Mouse (Mus musculus): ENCODE measurements around the gene Ehd1.

Gene Ehd1

DNA sequence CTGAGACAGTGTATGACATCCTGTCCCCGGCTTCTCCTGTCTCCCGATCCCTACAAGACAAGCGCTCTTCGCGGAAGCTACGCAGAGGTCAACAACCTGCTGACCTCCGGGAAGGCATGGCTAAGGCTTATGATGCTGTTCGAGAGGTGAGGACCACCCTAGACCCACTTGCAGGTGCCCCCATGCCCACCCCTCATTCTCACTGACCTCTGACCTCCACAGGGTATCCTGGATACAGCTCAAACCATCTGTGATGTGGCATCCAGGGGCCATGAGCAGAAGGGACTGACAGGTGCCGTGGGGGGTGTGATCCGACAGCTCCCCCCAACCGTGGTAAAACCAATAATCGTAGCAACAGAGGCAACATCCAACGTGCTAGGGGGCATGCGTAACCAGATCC is 15.1 kb upstream of the Ehd1 start:
- DNase-seq, result no peak

DNA sequence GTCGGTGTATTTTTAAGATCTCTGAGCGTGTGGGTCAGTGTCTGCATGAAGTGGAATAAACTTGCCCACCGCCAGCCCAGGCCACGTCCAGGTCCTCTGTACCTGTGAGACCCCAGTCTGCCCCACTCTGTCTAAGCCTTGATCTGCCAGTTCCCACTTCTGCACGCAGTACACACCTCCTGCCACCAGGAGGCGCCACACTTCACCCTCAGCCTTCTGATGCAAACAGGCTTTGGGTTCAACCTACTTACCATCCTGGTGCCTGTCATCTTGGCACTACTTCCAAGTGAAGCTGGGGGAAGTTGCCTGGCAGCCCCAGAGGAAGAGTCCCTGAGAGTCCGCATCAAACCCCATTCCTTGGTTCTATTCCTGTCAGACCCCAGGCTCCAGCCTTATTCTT is 14.3 kb upstream of the Ehd1 start:
- DNase-seq, result peak; percentile 84

DNA sequence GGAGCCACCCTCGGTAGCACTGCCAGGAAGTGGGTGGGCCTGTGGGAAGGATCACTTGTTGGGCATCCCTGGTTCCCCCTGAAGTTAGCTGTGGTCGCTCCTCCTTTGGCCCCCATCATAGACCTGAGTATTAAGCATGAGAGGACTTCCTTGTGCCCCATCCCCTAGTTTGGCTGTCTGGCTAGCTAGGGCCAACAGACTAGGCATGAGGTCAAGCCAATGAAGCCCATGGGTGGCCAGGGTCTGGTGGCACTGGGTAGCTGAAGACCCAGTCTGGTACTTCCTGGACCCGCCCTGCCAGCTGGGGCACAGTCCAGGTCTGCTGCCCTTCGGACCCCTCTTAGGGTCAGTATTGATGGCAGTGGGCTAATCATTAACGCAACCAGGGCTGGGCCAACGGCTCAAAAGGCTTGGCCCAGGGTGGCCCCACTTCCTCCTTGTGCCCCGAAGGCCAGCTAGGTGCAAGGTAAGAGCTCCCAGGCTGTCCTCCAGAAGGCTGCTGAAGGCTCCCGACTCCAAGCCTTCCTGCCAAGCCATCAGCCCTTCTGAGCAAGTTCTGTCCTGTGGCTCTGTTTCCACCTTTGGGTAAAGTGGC is 13.6 kb upstream of the Ehd1 start:
- no peak for DNase-seq

DNA sequence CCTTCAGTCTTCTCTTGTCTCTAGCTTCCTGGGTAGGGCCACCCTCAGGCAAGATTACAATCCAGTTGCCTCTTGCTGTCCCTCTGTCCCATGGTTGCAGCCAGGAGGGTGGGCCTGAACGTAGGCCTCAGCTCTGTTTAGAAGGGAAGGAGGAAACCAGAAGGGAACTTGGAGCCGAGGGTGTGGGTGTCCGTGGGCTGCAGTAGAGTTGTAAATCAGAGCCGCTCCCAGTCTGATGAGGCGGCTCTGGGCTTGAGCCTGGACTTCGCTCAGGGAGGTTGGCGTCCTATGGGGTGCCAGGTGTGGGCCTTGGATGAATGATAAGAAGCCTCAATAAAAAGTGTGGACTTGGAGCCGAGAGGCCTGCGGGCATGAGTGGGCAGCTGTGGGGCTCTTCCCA is 12.3 kb upstream of the Ehd1 start:
- DNase-seq, result no peak

DNA sequence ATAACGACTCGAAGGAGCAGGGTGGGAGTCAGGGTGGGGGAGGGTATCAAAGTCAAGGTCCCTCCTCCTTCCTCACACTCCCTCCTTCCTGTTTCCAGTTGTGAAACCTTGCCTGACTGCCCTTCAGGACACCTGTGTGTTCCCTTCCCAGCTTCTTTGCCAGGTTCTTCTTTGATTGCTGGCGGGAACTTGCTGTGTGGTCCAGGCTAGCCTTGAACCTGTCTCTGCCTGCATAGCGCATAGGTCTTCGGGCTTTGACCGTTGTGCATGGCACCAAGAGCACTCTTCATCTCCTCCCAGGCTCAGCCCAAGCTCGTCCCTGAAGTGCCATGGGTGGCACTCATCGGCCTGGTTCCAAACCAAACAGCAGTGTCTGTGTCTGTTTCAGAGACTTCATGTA is 11.6 kb upstream of the Ehd1 start:
- no peak for DNase-seq

DNA sequence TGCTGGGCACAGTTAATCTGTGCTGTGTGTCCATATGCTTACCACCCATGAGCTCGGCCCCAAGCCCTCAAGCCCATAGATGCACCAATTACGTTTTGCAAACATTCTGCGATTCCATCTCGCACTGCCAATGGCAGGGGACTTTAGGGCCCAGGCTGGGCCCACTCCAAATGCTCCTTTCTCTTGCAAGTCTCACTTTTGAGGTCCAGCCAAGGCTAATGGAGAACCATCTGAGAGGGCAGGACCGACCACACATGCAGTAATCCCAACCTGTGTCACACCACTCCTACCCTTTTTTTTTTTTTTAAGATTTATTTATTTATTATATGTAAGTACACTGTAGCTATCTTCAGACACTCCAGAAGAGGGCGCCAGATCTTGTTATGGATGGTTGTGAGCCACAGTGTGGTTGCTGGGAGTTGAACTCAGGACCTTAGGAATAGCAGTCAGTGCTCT is 10.8 kb upstream of the Ehd1 start:
- DNase-seq, result peak; percentile 40

DNA sequence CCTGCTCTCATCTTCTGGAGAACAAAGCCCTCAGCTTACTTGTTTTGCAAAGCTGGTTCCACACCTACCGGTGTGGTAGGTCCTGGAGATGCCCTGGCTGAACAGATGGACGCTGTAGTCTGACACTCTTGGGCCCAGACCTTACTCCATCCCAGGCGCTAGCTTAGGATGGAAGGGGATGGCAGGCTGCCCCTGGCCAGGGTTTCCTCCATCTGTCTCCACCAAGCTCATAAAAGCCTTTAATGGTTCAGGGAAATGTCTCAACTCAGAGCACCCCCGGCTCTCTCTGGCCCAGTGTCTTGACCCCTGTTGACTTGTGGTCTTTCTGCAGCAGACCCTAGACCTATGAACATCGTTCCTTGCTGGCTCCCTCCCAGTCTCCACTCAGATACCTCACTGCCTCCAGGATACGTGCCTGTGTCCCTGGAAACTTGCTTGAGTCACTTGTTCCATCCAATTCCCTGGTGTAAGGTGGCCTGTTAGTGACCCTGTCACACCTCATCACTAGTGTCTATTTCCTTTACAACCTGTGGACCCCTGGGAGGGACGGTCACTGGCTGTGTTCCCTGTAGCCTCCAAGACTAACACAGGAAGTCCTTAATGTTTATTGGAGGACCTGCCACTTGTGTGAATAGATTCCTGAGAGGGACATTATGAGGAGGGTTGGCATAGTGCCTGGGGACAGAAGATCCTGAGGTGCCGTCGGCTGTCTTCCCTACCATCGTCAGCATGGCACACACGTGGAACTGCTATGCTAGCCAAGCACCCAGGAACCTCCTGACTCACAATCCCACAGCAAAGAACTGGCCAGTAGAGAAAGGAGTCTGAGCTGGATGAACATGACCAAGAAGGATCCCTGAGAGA is 9.0 kb upstream of the Ehd1 start:
- DNase-seq, result peak; percentile 70

DNA sequence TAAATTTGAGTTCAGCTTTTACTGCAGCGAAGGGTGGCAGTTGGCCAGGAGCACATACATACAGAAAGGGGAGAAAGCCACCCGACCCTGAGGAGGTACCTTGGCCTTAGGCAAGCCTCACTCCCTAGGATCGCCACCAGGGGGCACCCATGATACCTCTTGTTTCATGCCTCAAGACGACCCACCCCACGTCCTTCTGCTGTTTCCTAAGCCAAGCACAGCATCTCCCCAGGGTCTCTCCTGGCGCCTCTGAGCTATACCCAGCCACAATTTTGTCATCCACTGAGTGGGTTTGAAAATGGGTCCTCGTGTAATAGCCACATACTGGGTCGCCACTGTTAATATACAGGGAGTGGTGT is 8.4 kb upstream of the Ehd1 start:
- DNase-seq, result peak; percentile 96

DNA sequence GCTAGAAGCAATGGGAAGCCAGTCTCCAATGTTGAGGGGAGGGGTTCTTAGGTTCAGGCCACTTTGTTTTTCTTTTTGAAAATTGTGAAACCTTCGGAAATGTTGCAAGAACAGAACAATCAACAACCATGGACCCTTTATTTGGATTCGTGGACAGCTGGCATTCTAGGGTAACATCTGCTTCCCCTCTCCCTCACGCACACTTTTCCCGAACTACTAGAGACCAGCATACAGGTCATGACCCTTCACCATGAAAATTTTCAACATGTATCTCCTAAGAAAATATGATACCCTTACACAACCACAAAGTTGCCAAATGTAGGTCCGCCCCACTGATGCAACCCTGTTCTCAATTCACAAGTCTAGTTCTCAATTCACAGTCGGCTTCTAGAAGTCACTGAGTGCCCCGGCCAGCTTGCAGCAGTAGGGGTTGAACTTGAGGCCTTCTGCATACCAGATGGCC is 7.8 kb upstream of the Ehd1 start:
- peak; percentile 84 for DNase-seq

DNA sequence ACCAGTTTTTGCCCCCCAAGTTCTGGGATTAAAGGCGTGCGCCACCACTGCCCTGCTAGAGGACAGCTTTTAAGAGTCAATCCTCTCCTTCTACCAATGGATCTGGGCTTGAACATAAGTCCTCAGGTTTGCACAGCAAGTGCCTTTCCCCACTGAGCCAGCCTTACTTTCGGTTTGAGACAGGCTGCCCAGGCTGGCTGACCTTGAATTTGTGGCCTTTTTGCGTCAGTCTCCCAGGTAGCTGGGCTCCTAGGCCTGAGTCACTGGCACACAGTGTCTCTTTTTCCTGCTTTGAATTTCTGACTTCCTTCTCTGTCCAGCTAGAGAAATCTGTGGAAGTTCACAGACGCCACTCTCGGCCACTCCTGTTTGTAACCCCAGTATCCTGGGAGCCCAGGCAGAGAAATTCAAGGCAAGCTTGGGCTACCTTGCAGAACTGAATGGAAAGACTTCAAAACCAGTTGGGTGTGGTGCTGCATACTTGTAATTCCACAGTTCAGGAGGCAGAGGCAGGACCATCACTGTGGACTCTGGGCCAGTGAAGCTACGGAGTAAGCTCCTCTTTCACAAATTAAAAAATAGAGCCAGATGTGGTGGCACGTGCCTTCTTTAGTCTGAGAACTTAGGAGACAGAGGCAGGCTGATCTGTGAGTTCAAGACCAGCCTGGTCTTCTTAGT is 6.6 kb upstream of the Ehd1 start:
- no peak for DNase-seq

DNA sequence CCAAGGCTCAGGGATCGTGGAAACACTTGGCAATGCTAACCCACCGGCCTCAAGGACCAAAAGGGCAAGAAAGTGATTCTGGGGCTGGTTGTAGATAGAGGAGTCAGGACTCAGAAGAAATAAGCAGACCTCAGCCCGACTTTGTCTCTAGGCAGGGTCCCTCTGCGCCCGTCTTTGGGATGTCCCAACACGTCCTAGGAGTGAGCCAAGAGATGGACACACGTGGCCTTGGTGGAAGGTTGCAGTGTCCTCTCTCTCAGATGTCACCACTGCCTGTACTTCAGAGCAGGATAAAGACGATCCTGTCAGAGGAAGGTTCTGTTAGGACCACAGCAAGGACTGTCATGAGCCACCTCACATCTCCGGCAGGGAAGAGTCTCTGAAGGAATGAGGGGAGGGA is 5.9 kb upstream of the Ehd1 start:
- DNase-seq, result no peak

DNA sequence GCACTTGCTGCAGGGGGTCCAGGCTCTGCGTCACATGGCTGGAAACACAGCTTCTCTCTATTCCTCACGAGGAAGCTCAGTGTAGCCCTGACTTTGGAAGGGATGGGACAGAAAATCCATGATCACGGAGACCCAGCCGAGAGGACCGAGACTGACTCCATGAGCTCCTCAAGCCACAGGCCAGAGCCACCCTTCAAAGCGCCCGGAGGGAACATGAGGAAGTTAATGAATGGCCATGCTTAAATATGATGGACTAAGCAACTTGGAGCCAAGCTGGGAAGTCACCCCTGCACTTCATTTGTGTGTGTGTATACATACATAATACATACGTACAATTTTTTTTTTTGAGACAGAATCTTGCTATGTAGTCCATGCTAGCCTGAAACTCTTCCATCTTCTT is 5.3 kb upstream of the Ehd1 start:
- no peak for DNase-seq

DNA sequence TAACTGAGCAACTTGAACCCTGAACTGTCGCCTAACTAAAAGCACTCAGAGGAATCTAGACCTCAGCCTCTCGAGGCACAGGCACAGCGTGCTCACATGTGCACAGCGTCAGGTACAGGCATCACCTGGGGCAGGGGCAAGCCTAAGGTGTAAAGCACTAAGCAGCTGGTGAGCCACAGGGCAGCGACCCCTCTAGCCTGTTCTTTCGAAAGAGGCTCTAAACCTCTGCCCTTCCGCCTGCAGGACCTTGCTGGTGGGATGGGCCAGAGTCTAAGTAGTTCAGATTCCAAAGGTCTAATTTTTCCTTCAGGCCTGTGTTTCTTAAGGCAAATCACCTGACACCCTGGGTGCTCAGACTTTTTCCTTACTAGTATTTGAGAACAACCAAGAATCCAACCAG is 4.5 kb upstream of the Ehd1 start:
- no peak for DNase-seq

DNA sequence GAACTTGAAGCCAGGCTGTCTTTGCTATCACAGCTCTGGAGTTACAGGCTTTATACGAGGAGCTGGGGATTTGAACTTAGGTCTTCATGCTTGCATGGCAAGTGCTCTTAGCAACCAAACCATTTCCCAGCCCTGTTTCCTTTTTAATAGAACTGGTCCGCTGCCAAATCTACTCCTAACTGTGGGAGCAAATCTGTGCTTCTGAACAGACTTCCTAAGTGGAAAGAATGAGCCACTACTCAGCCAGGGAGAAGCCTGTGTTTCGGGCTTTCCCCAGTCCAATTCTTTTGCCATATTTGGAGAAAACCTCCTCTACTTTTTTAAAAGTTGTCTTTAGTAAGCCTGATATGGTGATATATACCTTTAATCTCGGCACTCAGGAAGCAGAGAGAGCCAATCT is 3.8 kb upstream of the Ehd1 start:
- peak; percentile 41 for DNase-seq

DNA sequence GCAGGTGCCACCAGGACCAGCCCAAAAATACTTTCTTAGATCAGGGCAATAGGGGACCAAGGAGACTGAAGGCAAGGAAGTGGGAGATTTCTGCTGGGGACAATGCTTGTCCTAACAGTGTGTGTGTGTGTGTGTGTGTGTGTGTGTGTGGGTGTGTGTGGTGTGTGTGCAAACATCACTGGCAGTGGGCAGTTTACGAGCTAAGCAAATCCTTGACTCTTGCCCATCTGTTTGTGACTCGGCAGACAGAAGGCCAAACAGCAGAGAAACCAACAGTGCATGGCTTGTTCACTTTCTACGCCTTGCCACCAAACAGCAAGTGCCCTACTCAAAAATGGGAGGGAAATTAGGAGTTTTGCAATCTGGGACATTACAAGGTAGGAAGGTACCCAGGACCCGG is 2.9 kb upstream of the Ehd1 start:
- no peak for DNase-seq

DNA sequence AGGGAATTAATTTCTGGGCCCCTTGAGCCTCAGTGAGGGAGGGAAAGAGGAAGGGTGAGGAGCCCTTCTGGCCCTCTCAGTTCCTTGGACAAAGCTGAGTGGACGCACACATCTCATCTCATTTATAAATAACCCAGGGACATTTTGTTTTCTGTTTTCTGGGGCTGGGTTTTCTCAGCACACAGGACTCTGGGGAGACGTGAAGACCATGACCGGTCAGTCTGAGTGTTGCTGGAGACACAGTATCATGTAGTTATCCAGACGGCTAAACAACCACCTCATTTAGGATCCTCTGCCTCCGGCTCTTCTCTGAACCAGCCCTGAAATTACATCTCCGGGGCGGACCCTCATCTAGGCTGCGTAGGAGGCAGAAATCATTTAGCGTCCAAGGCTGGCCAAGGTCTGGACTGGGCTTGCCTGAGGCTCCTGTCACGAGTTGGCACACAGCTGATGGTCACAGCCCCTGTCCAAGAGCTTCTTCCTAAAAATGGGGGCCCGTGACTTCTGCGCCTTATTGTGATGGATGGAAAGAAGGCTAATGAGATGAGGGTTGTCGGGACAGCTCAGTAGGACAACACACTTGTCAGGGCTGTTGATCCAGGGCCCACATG is 2.4 kb upstream of the Ehd1 start:
- DNase-seq, result peak; percentile 28

DNA sequence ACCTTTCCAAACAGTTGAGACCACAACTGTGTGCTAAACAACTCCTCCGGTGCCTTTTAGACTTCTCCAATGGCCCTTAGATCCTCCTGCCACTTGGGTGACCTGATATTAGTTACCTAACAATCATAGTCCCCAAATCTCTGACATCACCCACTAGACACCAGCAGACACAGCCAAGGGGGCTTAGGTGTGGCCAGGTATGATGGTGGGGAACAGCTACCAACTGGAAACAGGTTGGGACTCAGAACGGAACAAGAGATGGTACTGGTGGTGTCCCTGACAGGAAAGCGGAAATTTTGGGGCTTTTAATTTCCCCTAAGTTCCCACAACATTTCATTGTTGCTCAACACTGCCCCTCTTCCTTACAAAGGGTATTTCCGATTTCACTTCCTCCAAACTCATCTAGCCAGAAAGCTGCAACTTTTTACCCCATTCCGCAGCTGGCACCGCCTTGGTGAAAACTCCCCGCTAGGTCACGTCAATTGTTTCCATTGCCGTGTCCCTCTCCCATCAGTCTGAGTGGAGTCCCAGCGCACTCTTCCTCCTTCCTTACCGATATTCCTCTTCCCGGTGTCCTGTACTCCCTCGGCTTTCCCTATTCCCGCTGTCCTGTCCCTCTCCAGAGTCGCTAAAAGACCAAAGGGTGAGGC is 660 bp upstream of the Ehd1 start:
- DNase-seq, result peak; percentile 64

DNA sequence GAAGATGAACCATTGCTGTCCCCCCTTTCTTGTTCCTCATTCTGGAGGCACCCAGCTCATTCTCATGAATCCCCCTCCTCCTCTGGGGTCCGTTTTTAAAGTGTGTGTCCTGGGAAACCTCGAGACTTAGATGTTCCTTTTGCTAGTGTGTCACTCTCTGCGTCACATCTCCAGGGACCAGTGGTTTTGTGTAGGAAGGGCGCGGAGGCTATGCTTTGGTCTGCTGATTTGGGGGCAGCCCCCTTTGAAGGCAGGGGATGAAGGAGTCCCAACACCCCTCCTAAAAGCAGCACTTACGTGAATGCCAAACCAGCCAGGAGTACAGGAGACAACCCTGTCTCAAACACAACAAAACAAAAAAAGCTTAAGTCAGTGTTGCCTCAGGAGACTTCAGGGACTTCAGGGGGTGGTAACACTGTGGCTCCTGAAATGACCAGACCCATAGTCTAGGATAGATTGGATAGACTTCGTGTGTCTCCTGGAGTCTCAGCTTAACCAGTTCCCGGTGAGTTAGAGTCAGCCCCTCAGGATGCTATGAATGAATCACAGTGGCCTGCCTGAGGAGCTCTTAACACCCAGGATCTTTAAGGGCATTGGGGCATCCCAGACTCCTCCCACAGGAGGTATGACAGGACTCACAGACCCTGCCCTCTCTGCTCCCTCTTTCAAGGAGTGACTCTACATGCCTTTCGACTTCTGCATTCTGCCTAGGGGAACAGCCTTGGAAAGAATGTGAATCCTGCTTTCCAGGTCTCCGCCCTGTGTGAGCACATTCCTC is 1.3 kb downstream of the Ehd1 start:
- DNase-seq, result peak; percentile 94

DNA sequence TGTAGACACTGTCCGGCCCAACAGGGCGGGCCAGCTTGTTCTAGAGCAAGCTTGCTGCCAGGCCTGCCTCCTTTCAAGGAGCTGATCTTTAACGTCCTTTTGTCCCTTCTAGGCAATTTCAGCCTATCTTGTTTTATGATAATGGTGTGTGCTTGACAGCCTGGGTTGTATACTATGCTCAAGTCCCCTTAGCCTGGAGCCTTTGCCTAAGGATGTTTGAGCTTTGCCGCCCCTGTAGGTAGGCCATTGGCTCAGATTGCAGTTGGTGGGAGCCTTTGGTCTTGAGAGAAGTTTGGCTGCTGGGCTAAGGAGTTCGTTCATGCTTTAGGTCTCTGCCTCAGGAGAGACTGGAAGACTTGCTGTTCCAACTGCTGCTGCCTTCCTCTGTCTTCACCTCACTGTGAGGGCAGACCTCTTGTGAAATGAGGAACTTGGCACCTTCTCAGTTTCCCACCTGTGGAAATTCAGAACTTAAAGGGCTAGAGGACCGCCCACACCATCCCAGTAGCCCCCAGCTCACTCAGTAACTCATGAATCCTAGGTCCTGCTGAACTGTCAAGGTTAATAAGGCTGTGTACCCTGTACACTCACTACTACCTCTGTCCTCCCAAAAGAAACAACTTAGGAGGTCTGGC is 2.0 kb downstream of the Ehd1 start:
- peak; percentile 56 for DNase-seq

DNA sequence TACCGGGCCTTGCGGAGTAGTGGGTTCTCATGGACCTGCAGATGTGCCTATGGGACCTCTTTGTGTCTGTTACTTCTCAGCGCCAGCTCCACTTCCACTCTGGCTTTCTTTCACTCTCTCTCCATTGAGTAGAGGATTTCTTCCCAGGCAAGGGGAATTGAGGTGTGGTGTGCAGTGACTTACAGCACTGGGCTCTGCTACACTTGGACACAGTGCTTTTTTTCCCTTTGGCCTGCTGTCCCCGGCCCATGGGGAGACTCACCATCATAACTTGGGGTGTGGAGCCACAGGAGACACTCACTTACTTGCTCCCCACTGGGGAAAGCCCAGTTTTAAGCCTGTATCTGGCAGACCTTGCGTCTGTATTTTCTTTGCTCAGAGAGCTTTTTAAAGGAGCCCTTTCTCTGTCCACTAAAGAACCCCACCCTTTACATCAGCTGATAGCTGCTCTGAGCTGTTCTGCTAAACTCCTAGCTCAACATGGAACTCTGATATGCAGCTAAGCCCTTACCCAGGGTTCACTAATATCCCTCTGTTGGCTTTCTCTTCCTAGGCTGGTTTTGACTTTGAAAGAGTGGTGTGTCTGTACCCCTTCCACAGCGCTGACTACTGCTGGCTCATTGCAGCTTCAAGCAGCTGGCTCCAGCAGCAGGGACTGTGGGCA is 3.1 kb downstream of the Ehd1 start:
- DNase-seq, result no peak

DNA sequence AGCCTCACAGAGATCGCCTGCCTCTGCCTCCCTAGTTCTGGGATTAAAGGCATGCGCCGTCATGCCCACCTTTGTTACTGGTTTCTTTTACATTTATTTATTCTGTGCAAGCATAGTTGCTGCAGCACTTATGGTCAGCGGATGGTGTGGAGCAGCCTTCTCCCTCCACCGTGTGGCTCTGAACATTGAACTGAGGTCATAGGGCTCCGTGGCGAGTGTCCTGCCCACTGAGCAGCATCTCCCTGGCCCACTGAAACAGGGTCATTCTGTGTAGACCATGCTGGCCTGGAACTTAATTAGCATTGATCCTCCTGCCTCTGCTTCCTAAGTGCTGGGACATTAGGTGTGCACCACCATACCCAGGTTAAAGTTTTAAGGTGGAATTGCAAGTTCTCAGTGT is 4.0 kb downstream of the Ehd1 start:
- DNase-seq, result no peak

Measured in lung, postnatal 36 days (tissue).